Mouse (Mus musculus): ENCODE measurements at regions not wholly inside any gene's neighbourhood (a gene's known extent, or its start where the extent isn't known, plus 50 kb on each side); places are given as distances from the start of the nearest gene placed in this dataset.
A peak's percentile ranks its signal among the peaks of the same experiment; 100 is the strongest.

- peak in 1 of 2 experiments; percentile 34 for DNase-seq
Observed at GRCm38 (mm10) chr6:25471721-25472120, 218.8 kb downstream of the Gpr37 start.

GRCm38 (mm10) chr6:25463011-25463410 is 227.5 kb downstream of the Gpr37 start:
- no peak for DNase-seq

- DNase-seq, result peak; percentile 51 to 53
Observed at GRCm38 (mm10) chr6:25450451-25450850, 240.1 kb downstream of the Gpr37 start.

GRCm38 (mm10) chr6:25449968-25450367 is 240.6 kb downstream of the Gpr37 start:
- DNase-seq, result no peak

- DNase-seq, result no peak
Observed at GRCm38 (mm10) chr6:25445351-25445940, 245.1 kb downstream of the Gpr37 start.

GRCm38 (mm10) chr6:25444092-25444491 is 246.4 kb downstream of the Gpr37 start:
- DNase-seq, result no peak

- DNase-seq, result no peak
Observed at GRCm38 (mm10) chr6:25443681-25444080, 246.8 kb downstream of the Gpr37 start.

- DNase-seq, result no peak
Observed at GRCm38 (mm10) chr6:25442096-25442495, 248.4 kb downstream of the Gpr37 start.

GRCm38 (mm10) chr6:25437875-25438274 is 252.7 kb downstream of the Gpr37 start:
- no peak for DNase-seq

- no peak for DNase-seq
Observed at GRCm38 (mm10) chr6:25429047-25429446, 261.5 kb downstream of the Gpr37 start.

- DNase-seq, result no peak
Observed at GRCm38 (mm10) chr6:25418820-25419219, 271.7 kb downstream of the Gpr37 start.

GRCm38 (mm10) chr6:25389841-25390240 is 300.7 kb downstream of the Gpr37 start:
- DNase-seq, result no peak

Data from adrenal gland, postnatal 36 days (tissue).